Mouse (Mus musculus) heart, postnatal 14 days (tissue): Measurements from ENCODE around the gene 1700020A23Rik. TPM values are rescaled to one million over a fixed set of nuclear protein-coding genes. Genes with fewer than 3 reads are reported as not detected.

Experiments
- DNase-seq, 2 experiments: peaks; one replicate each; pipeline ENCODE4 v3.0.0; 2021 to 2022
- intact Hi-C: fragments of 180-260 bp; cut with DNase I; formaldehyde crosslinking; loops from one replicate; pipeline ENCODE4 v1.15.1; 2025
- total RNA-seq, 2 experiments: library from RNA; stranded (reverse); gene quantifications; 2 replicates each; pipeline ENCODE4 v1.2.3; 2021

The 1700020A23Rik gene
- total RNA-seq, 2 experiments from 2014 or later: not detected

- intact Hi-C loops: no loop called here
- DNase-seq: no peak
Measured at GRCm38 (mm10) chr2:130408194-130408593, 3.1 kb downstream of the 1700020A23Rik start.

GRCm38 (mm10) chr2:130411558-130412495, 6.8 kb downstream of the 1700020A23Rik start:
- peak; percentile 89 to 92 for DNase-seq

GRCm38 (mm10) chr2:130412775-130413174, 7.7 kb downstream of the 1700020A23Rik start:
- DNase-seq: no peak
- intact Hi-C loops: no loop called here

More at GRCm38 (mm10) chr2:130411558-130412495, 6.8 kb downstream of the 1700020A23Rik start:
- intact Hi-C loops: loop anchor here (1.0 kb wide), 1 partner anchor 121 kb away; no protein-coding TSS in a partner anchor

GRCm38 (mm10) chr2:130414094-130414856, 9.2 kb downstream of the 1700020A23Rik start:
- intact Hi-C loops: no loop called here
- no peak for DNase-seq

- intact Hi-C loops: no loop called here
- DNase-seq: no peak
Measured at GRCm38 (mm10) chr2:130421781-130422620, 16.9 kb downstream of the 1700020A23Rik start.

- peak; percentile 82 to 83 for DNase-seq
- intact Hi-C loops: no loop called here
Measured at GRCm38 (mm10) chr2:130423397-130424125, 18.5 kb downstream of the 1700020A23Rik start.

- peak; percentile 92 to 96 for DNase-seq
- intact Hi-C loops: no loop called here
Measured at GRCm38 (mm10) chr2:130424126-130424853, 19.2 kb downstream of the 1700020A23Rik start, which contains the start of the genes Vps16 and Pced1a. Gene Vps16 (plus strand): TSS chr2:130424339. Gene Pced1a (minus strand): TSS chr2:130424701.

- no peak for DNase-seq
- intact Hi-C loops: no loop called here
Measured at GRCm38 (mm10) chr2:130425112-130425511, 20.1 kb downstream of the 1700020A23Rik start.

- intact Hi-C loops: loop anchor here (5.0 kb wide), 1 partner anchor 92 kb away; no protein-coding TSS in a partner anchor
- DNase-seq: no peak
Measured at GRCm38 (mm10) chr2:130429851-130430250, 24.8 kb downstream of the 1700020A23Rik start.

- intact Hi-C loops: loop anchor here (5.0 kb wide), 1 partner anchor 92 kb away; no protein-coding TSS in a partner anchor
Measured at GRCm38 (mm10) chr2:130430484-130430883, 25.4 kb downstream of the 1700020A23Rik start.

GRCm38 (mm10) chr2:130432157-130432556, 27.1 kb downstream of the 1700020A23Rik start:
- DNase-seq: no peak
- intact Hi-C loops: loop anchor here (5.0 kb wide), 1 partner anchor 90 kb away; no protein-coding TSS in a partner anchor

More at GRCm38 (mm10) chr2:130430484-130430883, 25.4 kb downstream of the 1700020A23Rik start:
- no peak for DNase-seq

GRCm38 (mm10) chr2:130433152-130433551, 28.1 kb downstream of the 1700020A23Rik start:
- DNase-seq: peak in 1 of 2 experiments; percentile 64
- intact Hi-C loops: loop anchor here (5.0 kb wide), 1 partner anchor 89 kb away; no protein-coding TSS in a partner anchor

- no peak for DNase-seq
Measured at GRCm38 (mm10) chr2:130436769-130437168, 31.7 kb downstream of the 1700020A23Rik start.

GRCm38 (mm10) chr2:130438861-130439260, 33.8 kb downstream of the 1700020A23Rik start:
- peak in 1 of 2 experiments; percentile 15 for DNase-seq
- intact Hi-C loops: no loop called here

More at GRCm38 (mm10) chr2:130436769-130437168, 31.7 kb downstream of the 1700020A23Rik start:
- intact Hi-C loops: no loop called here

GRCm38 (mm10) chr2:130439840-130440480, 34.9 kb downstream of the 1700020A23Rik start:
- DNase-seq: no peak
- intact Hi-C loops: no loop called here

- intact Hi-C loops: no loop called here
- DNase-seq: no peak
Measured at GRCm38 (mm10) chr2:130442162-130442561, 37.1 kb downstream of the 1700020A23Rik start.

GRCm38 (mm10) chr2:130448449-130448848, 43.4 kb downstream of the 1700020A23Rik start:
- intact Hi-C loops: no loop called here
- DNase-seq: no peak
